Mouse (Mus musculus): Measurements from ENCODE around the gene Dnhd1. TPM values are rescaled to one million over a fixed set of nuclear protein-coding genes. Genes with fewer than 3 reads are reported as not detected.
"Not testable (repeated sequence)": the region's sequence is repeated elsewhere in the genome, so short reads cannot be mapped to it uniquely, and the experiment has no call there.

Gene Dnhd1
- total RNA-seq, 2 experiments from 2014 or later: 0.36 to 0.59 TPM

- Histone ChIP-seq H3K27ac (no peak overlapping the region), H3K4me3 (no peak overlapping the region)
- no peak for DNase-seq
- intact Hi-C loops (cut with DNase I): no loop called here
- no peak for TF ChIP-seq CTCF (IDR thresholded peaks at IDR 0.05)
Measured at GRCm38 (mm10) chr7:105685541-105686197, 35.0 kb downstream of the Dnhd1 start.

- DNase-seq: no peak
- Histone ChIP-seq H3K27ac (no peak overlapping the region), H3K4me3 (no peak overlapping the region)
- intact Hi-C loops (cut with DNase I): no loop called here
- no peak for TF ChIP-seq CTCF (IDR thresholded peaks at IDR 0.05)
Measured at GRCm38 (mm10) chr7:105690875-105691274, 40.2 kb downstream of the Dnhd1 start.

GRCm38 (mm10) chr7:105703184-105703583 lies 52.6 kb downstream of the Dnhd1 start:
- Histone ChIP-seq H3K27ac (no peak overlapping the region), H3K4me3 (no peak overlapping the region)
- DNase-seq: no peak
- intact Hi-C loops (cut with DNase I): no loop called here
- TF ChIP-seq CTCF (IDR thresholded peaks at IDR 0.05): no peak

- H3K4me3 ChIP-seq: no peak overlapping the region
- no peak for DNase-seq
- intact Hi-C loops (cut with DNase I): no loop called here
- no peak overlapping the region for H3K27ac ChIP-seq
- TF ChIP-seq CTCF (IDR thresholded peaks at IDR 0.05): no peak
Measured at GRCm38 (mm10) chr7:105703816-105704215, 53.2 kb downstream of the Dnhd1 start.

GRCm38 (mm10) chr7:105708733-105709132 lies 58.1 kb downstream of the Dnhd1 start:
- DNase-seq: no peak
- no peak overlapping the region for H3K27ac ChIP-seq
- no peak for TF ChIP-seq CTCF (IDR thresholded peaks at IDR 0.05)
- intact Hi-C loops (cut with DNase I): no loop called here
- no peak overlapping the region for H3K4me3 ChIP-seq

GRCm38 (mm10) chr7:105715366-105715765 lies 64.7 kb downstream of the Dnhd1 start:
- intact Hi-C loops (cut with DNase I): no loop called here
- Histone ChIP-seq H3K4me3 (no peak overlapping the region), H3K27ac (no peak overlapping the region)
- DNase-seq: no peak
- TF ChIP-seq CTCF (IDR thresholded peaks at IDR 0.05): no peak

GRCm38 (mm10) chr7:105721916-105722315 lies 71.3 kb downstream of the Dnhd1 start:
- no peak for DNase-seq
- Histone ChIP-seq H3K27ac (no peak overlapping the region), H3K4me3 (no peak overlapping the region)
- intact Hi-C loops (cut with DNase I): no loop called here
- TF ChIP-seq CTCF (IDR thresholded peaks at IDR 0.05): no peak

GRCm38 (mm10) chr7:105726144-105726979 lies 75.7 kb downstream of the Dnhd1 start:
- peak; percentile 42 for DNase-seq
- H3K4me3 ChIP-seq: no peak overlapping the region
- TF ChIP-seq CTCF (IDR thresholded peaks at IDR 0.05): peak; percentile 92
- H3K27ac ChIP-seq: peak overlapping the region; percentile 9; the same call in 1 of the 2 replicates
- intact Hi-C loops (cut with DNase I): loop anchor here (1.0 kb wide), 1 partner anchor 91 kb away; no protein-coding TSS in a partner anchor

- no peak for TF ChIP-seq CTCF (IDR thresholded peaks at IDR 0.05)
- intact Hi-C loops (cut with DNase I): loop anchor here (1.0 kb wide), 1 partner anchor 90 kb away; no protein-coding TSS in a partner anchor
- Histone ChIP-seq H3K4me3 (no peak overlapping the region), H3K27ac (no peak overlapping the region)
- no peak for DNase-seq
Measured at GRCm38 (mm10) chr7:105726980-105727325, 76.3 kb downstream of the Dnhd1 start.

- H3K27ac ChIP-seq: peak overlapping the region; percentile 25; the same call in 1 of the 2 replicates
- no peak for TF ChIP-seq CTCF (IDR thresholded peaks at IDR 0.05)
- intact Hi-C loops (cut with DNase I): loop anchor here (1.0 kb wide), 1 partner anchor 85 kb away; no protein-coding TSS in a partner anchor
Measured at GRCm38 (mm10) chr7:105728701-105729428, 78.2 kb downstream of the Dnhd1 start.

GRCm38 (mm10) chr7:105733836-105734235 lies 83.2 kb downstream of the Dnhd1 start:
- no peak for DNase-seq
- intact Hi-C loops (cut with DNase I): loop anchor here (10.0 kb wide), 1 partner anchor 179 kb away; the partner anchor contains the start of gene Smpd1
- no peak overlapping the region for H3K4me3 ChIP-seq
- TF ChIP-seq CTCF (IDR thresholded peaks at IDR 0.05): no peak
- H3K27ac ChIP-seq: no peak overlapping the region

More at GRCm38 (mm10) chr7:105728701-105729428, 78.2 kb downstream of the Dnhd1 start:
- DNase-seq: no peak
- no peak overlapping the region for H3K4me3 ChIP-seq

- intact Hi-C loops (cut with DNase I): loop anchor here (5.0 to 10.0 kb wide), 2 partner anchors 93 to 180 kb away; partner anchors contain the start of genes Arfip2, Gm45799, Smpd1 and Timm10b
- TF ChIP-seq CTCF (IDR thresholded peaks at IDR 0.05): no peak
- H3K4me3 ChIP-seq: no peak overlapping the region
- H3K27ac ChIP-seq: peak overlapping the region; percentile 99
- no peak for DNase-seq
Measured at GRCm38 (mm10) chr7:105734826-105735225, 84.2 kb downstream of the Dnhd1 start.

- H3K27ac ChIP-seq: peak overlapping the region; percentile 99
- not testable (repeated sequence) for DNase-seq
- intact Hi-C loops (cut with DNase I): loop anchor here (5.0 to 10.0 kb wide), 2 partner anchors 93 to 181 kb away; partner anchors contain the start of genes Arfip2, Gm45799, Smpd1 and Timm10b
- peak overlapping the region; percentile 77 for H3K4me3 ChIP-seq
Measured at GRCm38 (mm10) chr7:105735464-105735863, 84.8 kb downstream of the Dnhd1 start.

All from gastrocnemius, adult 2 months (tissue).